Comparison of ENCODE assay signal across 18 mouse cellular contexts in genomic region chr17:14199621-14200020, GRCm38 (mm10). TPM values are rescaled to one million over a fixed set of nuclear protein-coding genes. Genes with fewer than 3 reads are reported as not detected.
DNase-seq lines count a peak whose midpoint lies in the region; ATAC-seq and TF ChIP-seq lines count a peak whose summit lies in the region.
"Had no signal": no experiment of that assay in that cellular context is flagged by ENCODE, and none has a peak within 500 bp of the region (broad histone marks: within the 10 kb centered on the region; RNA-seq: fewer than 3 reads in every experiment).

No protein-coding gene starts in this region.

- no peak for TF ChIP-seq CTCF in lung, adult 2 months (IDR thresholded peaks at IDR 0.05; ENCODE audit: insufficient read depth, low read length)
- TF ChIP-seq CTCF in layer of hippocampus, adult 2 months (conservative IDR thresholded peaks at IDR 0.05), result no peak

- WGBS in lung, adult 2 months, result 28% methylated on average over 4 of the region's 4 CpGs
- WGBS in heart, embryonic 16.5 days, result 39% methylated on average over 4 of the region's 4 CpGs
- 36% methylated on average over 4 of the region's 4 CpGs for WGBS in limb, embryonic 11.5 days

- no peak overlapping the region for H3K4me3 ChIP-seq in lung, adult 2 months (replicated peaks; ENCODE audit: extremely low read depth, low read depth, low read length)
- no peak overlapping the region for H3K4me3 ChIP-seq in heart, embryonic 16.5 days (ENCODE audit: low read length)
- no peak overlapping the region for H3K4me3 ChIP-seq in limb, embryonic 11.5 days (ENCODE audit: low read depth, low read length)
- no peak overlapping the region for H3K4me3 ChIP-seq in layer of hippocampus, adult 2 months
- H3K4me3 ChIP-seq: embryonic facial prominence, embryonic 12.5 days; midbrain, embryonic 15.5 days; neural tube, embryonic 12.5 days had no signal

- peak; percentile 22 for DNase-seq in embryo, embryonic 11 days
- no peak for DNase-seq in embryo, embryonic 10.5 days (ENCODE audit: low spot score)
- DNase-seq in lung, postnatal 10 days, result peak; percentile 31
- DNase-seq in lung, adult 2 months, result no peak
- peak; percentile 41 for DNase-seq in limb, embryonic 11.5 days (ENCODE audit: low spot score)
- no peak for DNase-seq in layer of hippocampus, adult 2 months (ENCODE audit: low spot score in 2 of 2)
- no peak for DNase-seq in ovary, postnatal 14 days (ENCODE audit: low spot score)
- DNase-seq: adrenal gland, postnatal 10 days; cerebellum, adult 9-11 months; left cerebral cortex, postnatal 4 days; retina, postnatal 1 day had no signal

- H3K27ac ChIP-seq in heart, embryonic 16.5 days (ENCODE audit: low read length), result no peak overlapping the region
- no peak overlapping the region for H3K27ac ChIP-seq in limb, embryonic 11.5 days (replicated peaks; ENCODE audit: low read depth, low read length)
- no peak overlapping the region for H3K27ac ChIP-seq in layer of hippocampus, adult 2 months
- H3K27ac ChIP-seq: embryonic facial prominence, embryonic 12.5 days; midbrain, embryonic 15.5 days; neural tube, embryonic 12.5 days; stomach, postnatal 0 days had no signal

- 0 out of 2 replicates have a peak, but pooled peaks have one; percentile 11 for ATAC-seq in heart, embryonic 16.5 days (replicated peaks; ENCODE audit: extremely low read depth, insufficient read depth, low FRiP score)
- ATAC-seq in limb, embryonic 11.5 days (ENCODE audit: insufficient number of reproducible peaks, low FRiP score, low TSS enrichment, low read depth), result no peak
- ATAC-seq: midbrain, embryonic 15.5 days had no signal

- H3K4me1 ChIP-seq in lung, adult 2 months (ENCODE audit: control insufficient read depth, insufficient read depth, low read length), result no peaks in the 10 kb centered on the region
- H3K4me1 ChIP-seq in heart, embryonic 16.5 days (ENCODE audit: control insufficient read depth, insufficient read depth, low read length), result peaks cover 10% of the 10 kb centered on the region
- peaks cover 22% of the 10 kb centered on the region for H3K4me1 ChIP-seq in limb, embryonic 11.5 days (ENCODE audit: control insufficient read depth, insufficient read depth, low read length)

- no peaks in the 10 kb centered on the region for H3K9me3 ChIP-seq in heart, embryonic 16.5 days (replicated peaks; ENCODE audit: control insufficient read depth, low read length)
- no peaks in the 10 kb centered on the region for H3K9me3 ChIP-seq in limb, embryonic 11.5 days (ENCODE audit: control insufficient read depth, low read length)
- H3K9me3 ChIP-seq: embryonic facial prominence, embryonic 12.5 days; midbrain, embryonic 15.5 days; neural tube, embryonic 12.5 days had no signal

- H3K27me3 ChIP-seq in heart, embryonic 16.5 days (ENCODE audit: control insufficient read depth, insufficient read depth, low read length), result peaks cover 22% of the 10 kb centered on the region
- H3K27me3 ChIP-seq in limb, embryonic 11.5 days (ENCODE audit: control insufficient read depth, insufficient read depth, low read length), result peaks cover 23% of the 10 kb centered on the region

- no peak for TF ChIP-seq POLR2A in lung, adult 2 months (IDR thresholded peaks at IDR 0.05; ENCODE audit: borderline replicate concordance, extremely low read depth, low read depth, low read length)

- no peaks in the 10 kb centered on the region for H3K36me3 ChIP-seq in heart, embryonic 16.5 days (ENCODE audit: control insufficient read depth, insufficient read depth)
- no peaks in the 10 kb centered on the region; the same call in 1 of the 2 replicates for H3K36me3 ChIP-seq in limb, embryonic 11.5 days (ENCODE audit: control insufficient read depth, insufficient read depth, low read length)
- H3K36me3 ChIP-seq: midbrain, embryonic 15.5 days; neural tube, embryonic 12.5 days had no signal

- H3K4me2 ChIP-seq in heart, embryonic 16.5 days (ENCODE audit: low read depth, low read length), result no peak overlapping the region
- H3K4me2 ChIP-seq in limb, embryonic 11.5 days (ENCODE audit: low read depth, severe bottlenecking), result no peak overlapping the region
- H3K4me2 ChIP-seq: embryonic facial prominence, embryonic 12.5 days; midbrain, embryonic 15.5 days; neural tube, embryonic 12.5 days had no signal

- no peak overlapping the region for H3K9ac ChIP-seq in heart, embryonic 16.5 days (ENCODE audit: low read length)
- no peak overlapping the region for H3K9ac ChIP-seq in limb, embryonic 11.5 days (ENCODE audit: low read length)
- H3K9ac ChIP-seq: embryonic facial prominence, embryonic 12.5 days; midbrain, embryonic 15.5 days; neural tube, embryonic 12.5 days had no signal

RNA-seq across cellular contexts. Expression of gene Dact2, which starts 4.5 kb away (rescaled TPM):
- 3.0 and 3.3 TPM in 2 replicates for polyA plus RNA-seq in lung, adult 2 months (2012; rRNA removed)
- 2.7 and 4.6 TPM in 2 replicates for polyA plus RNA-seq in heart, embryonic 16.5 days (2015; fragmentation: Nextera tagmentation; extraction: Ambion mirVana)
- 1.1 and 1.3 TPM in 2 replicates for polyA plus RNA-seq in limb, embryonic 11.5 days (2014; fragmentation: Nextera tagmentation; extraction: Ambion mirVana)
- total RNA-seq in layer of hippocampus, adult 2 months (2021), result 10 to 100 TPM; 21.8 to 24.7 TPM
- total RNA-seq: CH12.LX; hematopoietic stem cell, adult 5-6 weeks had no signal

Comparison
In these comparisons a context has a peak if more than half of its experiments do, and no peak if none do; other contexts are left out.
1. DNase-seq: peak in embryo, embryonic 11 days (single experiment), lung, postnatal 10 days (single experiment) and limb, embryonic 11.5 days (single experiment); none in embryo, embryonic 10.5 days (single experiment), lung, adult 2 months (single experiment), layer of hippocampus, adult 2 months (0 of 2) and ovary, postnatal 14 days (single experiment).